Mouse (Mus musculus) hindbrain, postnatal 0 days (tissue): Measurements from ENCODE around the gene Tmem130. TPM values are rescaled to one million over a fixed set of nuclear protein-coding genes. Genes with fewer than 3 reads are reported as not detected.
"Not testable (repeated sequence)": the region's sequence is repeated elsewhere in the genome, so short reads cannot be mapped to it uniquely, and the experiment has no call there.

Experiments used
- ATAC-seq: fragments of 200-750 bp; cut with Nextera tagmentation; 2 replicates; pipeline ENCODE4 v1.8.0; 2017; ENCODE audit warnings: mild to moderate bottlenecking, moderate TSS enrichment, moderate library complexity
- DNase-seq: peaks from one replicate; pipeline ENCODE4 v3.0.0-alpha.2; 2015; ENCODE audit warnings: low spot score
- H3K27ac ChIP-seq: fragments of 300-500 bp; sonication (generic); 2 replicates; pipeline ENCODE4 v1.5.1; 2014; ENCODE audit warnings: mild to moderate bottlenecking
- H3K27me3 ChIP-seq: fragments of 300-500 bp; sonication (generic); 2 replicates; pipeline ENCODE4 v1.6.1; 2014; ENCODE audit warnings: low read length, mixed read lengths; ENCODE audit not compliant: insufficient read depth
- H3K36me3 ChIP-seq: fragments of 300-500 bp; sonication (generic); 2 replicates; pipeline ENCODE4 v1.6.1; 2014; ENCODE audit warnings: low read length, mixed read lengths; ENCODE audit not compliant: insufficient read depth
- H3K4me1 ChIP-seq: fragments of 300-500 bp; sonication (generic); 2 replicates; pipeline ENCODE4 v1.6.1; 2014; ENCODE audit warnings: antibody characterized with exemption, low read length, mixed read lengths; ENCODE audit not compliant: insufficient read depth
- H3K4me2 ChIP-seq: fragments of 300-500 bp; sonication (generic); 2 replicates; pipeline ENCODE4 v1.6.1; 2014; ENCODE audit warnings: low read depth, mild to moderate bottlenecking, low read length, moderate library complexity, mixed read lengths
- H3K4me3 ChIP-seq: fragments of 300-500 bp; sonication (generic); 2 replicates; pipeline ENCODE4 v1.5.1; 2014; ENCODE audit warnings: low read length
- H3K9ac ChIP-seq: fragments of 300-500 bp; sonication (generic); replicated peaks from 2 replicates; pipeline ENCODE4 v1.6.1; 2014; ENCODE audit warnings: mild to moderate bottlenecking, low read length, moderate library complexity, mixed read lengths
- H3K9me3 ChIP-seq: fragments of 300-500 bp; sonication (generic); 2 replicates; pipeline ENCODE4 v1.6.1; 2016; ENCODE audit warnings: low read length, mixed read lengths
- CTCF ChIP-seq: IDR thresholded peaks from 2 replicates; pipeline ENCODE4 v1.5.1; 2016; ENCODE audit warnings: antibody characterized with exemption, control low read depth, low read depth
- WGBS: fragments of 180-500 bp; shearing (Covaris S2); extraction: QIAGEN DNeasy Blood & Tissue Kit; methylation state at CpG from one replicate; pipeline ENCODE4 v1.1.7; 2014; 5-methylcytosine and 5-hydroxymethylcytosine counted together
- polyA plus RNA-seq: library from polyadenylated mRNA; unstranded; fragments of >200 nt; fragmentation: Nextera tagmentation; extraction: Ambion mirVana; gene quantifications from 2 replicates; pipeline ENCODE4 v1.2.1, GENCODE M21; 2015
- total RNA-seq: library from RNA; depleted of rRNA; stranded (reverse); fragments of >200 nt; gene quantifications from 2 replicates; pipeline ENCODE4 v1.2.3, GENCODE M21; 2014

Gene Tmem130
- total and polyA plus RNA-seq, 2 experiments from 2014 or later, result 310 to 459 TPM

GRCm38 (mm10) chr5:144786464-144786863 is 24.8 kb upstream of the Tmem130 start:
- WGBS, result 95% methylated on average over 18 of the region's 18 CpGs
- DNase-seq, result no peak
- peaks cover 84% of the 10 kb centered on the region for H3K36me3 ChIP-seq
- no peak for ATAC-seq
- no peak overlapping the region for H3K9ac ChIP-seq
- H3K27me3 ChIP-seq, result no peaks in the 10 kb centered on the region
- no peak overlapping the region for H3K4me3 ChIP-seq
- H3K4me2 ChIP-seq, result no peak overlapping the region
- H3K27ac ChIP-seq, result no peak overlapping the region
- H3K4me1 ChIP-seq, result no peaks in the 10 kb centered on the region
- no peaks in the 10 kb centered on the region for H3K9me3 ChIP-seq
- no peak for TF ChIP-seq CTCF

- ATAC-seq (no peak), DNase-seq (no peak)
- Histone ChIP-seq H3K9ac (no peak overlapping the region), H3K4me3 (no peak overlapping the region), H3K27me3 (no peaks in the 10 kb centered on the region), H3K27ac (no peak overlapping the region), H3K36me3 (peaks cover 86% of the 10 kb centered on the region), H3K4me2 (no peak overlapping the region), H3K4me1 (no peaks in the 10 kb centered on the region), H3K9me3 (no peaks in the 10 kb centered on the region)
- WGBS, result 81% methylated on average over 8 of the region's 8 CpGs
- TF ChIP-seq CTCF, result no peak
Observed at GRCm38 (mm10) chr5:144780654-144781053, 19.0 kb upstream of the Tmem130 start.

- Histone ChIP-seq H3K9ac (no peak overlapping the region), H3K27ac (no peak overlapping the region), H3K4me2 (no peak overlapping the region), H3K4me1 (peaks cover 12% of the 10 kb centered on the region; the same call in 1 of the 2 replicates), H3K27me3 (no peaks in the 10 kb centered on the region), H3K9me3 (no peaks in the 10 kb centered on the region), H3K36me3 (peaks cover 27% of the 10 kb centered on the region), H3K4me3 (no peak overlapping the region)
- ATAC-seq (no peak), DNase-seq (no peak)
- TF ChIP-seq CTCF, result no peak
- 93% methylated on average over 6 of the region's 6 CpGs for WGBS
Observed at GRCm38 (mm10) chr5:144773231-144773630, 11.6 kb upstream of the Tmem130 start.

- Histone ChIP-seq H3K27me3 (no peaks in the 10 kb centered on the region), H3K9me3 (no peaks in the 10 kb centered on the region), H3K36me3 (peaks cover 14% of the 10 kb centered on the region; the same call in 1 of the 2 replicates), H3K9ac (peak overlapping the region; percentile 87), H3K4me1 (peaks cover 12% of the 10 kb centered on the region; the same call in 1 of the 2 replicates), H3K4me2 (peak overlapping the region; percentile 93), H3K4me3 (peak overlapping the region; percentile 87), H3K27ac (peak overlapping the region; percentile 98)
- ATAC-seq (peak; percentile 4; the same call in 1 of the 2 replicates), DNase-seq (no peak)
- 24% methylated on average over 8 of the region's 8 CpGs for WGBS
- no peak for TF ChIP-seq CTCF
Observed at GRCm38 (mm10) chr5:144769067-144769482, 7.5 kb upstream of the Tmem130 start.

- DNase-seq (peak; percentile 96), ATAC-seq (peak; percentile 92)
- Histone ChIP-seq H3K36me3 (peaks cover 14% of the 10 kb centered on the region; the same call in 1 of the 2 replicates), H3K4me3 (peak overlapping the region; percentile 87), H3K27ac (peak overlapping the region; percentile 98), H3K4me2 (peak overlapping the region; percentile 93), H3K9me3 (no peaks in the 10 kb centered on the region), H3K4me1 (peaks cover 12% of the 10 kb centered on the region; the same call in 1 of the 2 replicates), H3K27me3 (no peaks in the 10 kb centered on the region), H3K9ac (peak overlapping the region; percentile 87)
- under 1% methylated on average over 88 of the region's 92 CpGs for WGBS
- TF ChIP-seq CTCF, result peak; percentile 80
Observed at GRCm38 (mm10) chr5:144767911-144768841, 6.6 kb upstream of the Tmem130 start.

- not testable (repeated sequence) for H3K36me3 ChIP-seq, H3K27me3 ChIP-seq, H3K9me3 ChIP-seq, DNase-seq
- Histone ChIP-seq H3K4me1 (peaks cover 12% of the 10 kb centered on the region; the same call in 1 of the 2 replicates), H3K9ac (peak within 1 kb of the TSS; percentile 87), H3K4me2 (peak within 1 kb of the TSS; percentile 93), H3K4me3 (peak within 1 kb of the TSS; percentile 87), H3K27ac (peak within 1 kb of the TSS; percentile 98)
- 0 out of 2 replicates have a peak, but pooled peaks have one; percentile 0 for ATAC-seq
- WGBS, result 78% methylated on average over 14 of the region's 15 CpGs
Observed at GRCm38 (mm10) chr5:144767106-144767798, 5.6 kb upstream of the Tmem130 start, which contains the start of gene Trrap. Gene Trrap (plus strand): TSS chr5:144767732.
